Mouse (Mus musculus) adrenal gland, adult 8-10 months (tissue): Measurements from ENCODE around the gene Fstl5. TPM values are rescaled to one million over a fixed set of nuclear protein-coding genes. Genes with fewer than 3 reads are reported as not detected.

Source experiments
- DNase-seq: peaks from one replicate; pipeline ENCODE4 v3.0.0; 2022
- total RNA-seq, 4 experiments: library from RNA; stranded (reverse); gene quantifications; 2 replicates each; pipeline ENCODE4 v1.2.4; 2022

The Fstl5 gene
- total RNA-seq = 10 to 100 TPM in 2 of 4 experiments, 1 to 10 TPM in 2; 8.0 to 22.2 (median 10.0) TPM

DNA sequence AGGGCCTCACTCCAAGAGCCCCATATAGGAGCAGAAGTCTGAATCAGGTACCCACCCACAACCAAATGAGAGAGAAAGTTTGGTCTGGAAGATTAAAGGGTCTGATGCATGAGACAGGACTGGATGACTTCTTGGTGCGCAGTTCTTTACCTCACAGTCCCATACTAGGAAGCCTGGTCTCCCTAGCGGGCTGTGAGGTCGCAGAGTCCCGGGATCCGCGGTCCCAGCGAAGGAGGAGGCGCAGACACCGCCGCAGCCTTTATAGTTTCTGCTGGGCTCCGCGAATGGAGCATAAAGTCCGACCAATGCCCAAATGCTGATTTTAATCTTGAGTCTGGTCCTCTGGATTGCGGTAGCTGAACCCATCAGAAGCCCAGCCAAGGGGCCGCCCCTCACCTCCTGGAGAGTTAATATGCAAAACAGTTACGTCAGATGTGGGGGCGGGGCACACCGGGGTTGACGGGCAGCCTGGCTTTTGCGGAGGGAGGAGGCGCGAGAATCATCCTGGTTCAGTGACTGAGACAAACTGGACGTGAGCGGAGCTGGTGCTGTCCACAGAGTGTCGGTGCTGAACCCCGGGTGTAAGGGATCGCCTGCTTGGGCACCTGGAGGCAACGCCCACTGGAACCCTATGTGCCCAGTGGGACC lies at the start of gene Fstl5:
Gene Fstl5, plus strand, starts transcription at position 211 of the 648 bp plus-strand sequence.
- DNase-seq = peak; percentile 52

DNA sequence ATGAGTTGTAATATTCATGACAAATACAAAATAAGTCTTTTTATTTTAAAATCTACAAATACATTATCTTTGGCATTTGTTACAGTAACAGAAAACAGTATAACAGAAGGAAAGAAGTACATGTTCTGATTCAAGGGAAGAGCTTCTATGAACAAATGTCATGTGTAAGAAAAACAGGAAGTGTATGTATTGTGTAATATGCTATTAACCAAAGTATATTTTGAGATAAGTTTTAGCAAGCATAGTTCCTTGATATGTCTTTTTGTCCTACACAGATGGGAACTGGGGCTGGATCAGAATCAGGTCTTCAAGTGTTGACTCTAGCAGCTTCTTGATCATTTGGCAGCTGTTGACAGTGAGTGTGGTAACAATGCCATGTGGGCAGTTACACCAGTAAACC lies 48.5 kb upstream of the Fstl5 start:
- DNase-seq = no peak

DNA sequence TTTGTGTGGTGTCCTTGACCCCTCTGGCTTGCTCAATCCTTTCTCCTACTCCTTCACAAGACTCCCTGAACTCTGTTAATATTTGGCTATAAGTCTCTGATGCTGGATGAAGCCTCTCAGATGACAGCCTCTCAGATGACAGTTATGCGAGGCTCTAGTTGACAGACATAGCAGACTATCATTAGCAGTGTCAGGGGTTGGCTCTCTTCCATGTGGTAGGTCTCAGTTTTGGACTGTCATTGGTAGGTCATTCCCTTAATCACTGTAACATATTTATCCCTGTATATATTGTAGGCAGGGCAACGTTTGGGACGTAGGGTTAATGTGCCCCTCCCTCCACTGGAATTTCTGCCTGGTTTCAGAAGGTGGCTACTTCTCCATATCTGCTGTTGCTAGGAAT lies 22.9 kb upstream of the Fstl5 start:
- DNase-seq = no peak

DNA sequence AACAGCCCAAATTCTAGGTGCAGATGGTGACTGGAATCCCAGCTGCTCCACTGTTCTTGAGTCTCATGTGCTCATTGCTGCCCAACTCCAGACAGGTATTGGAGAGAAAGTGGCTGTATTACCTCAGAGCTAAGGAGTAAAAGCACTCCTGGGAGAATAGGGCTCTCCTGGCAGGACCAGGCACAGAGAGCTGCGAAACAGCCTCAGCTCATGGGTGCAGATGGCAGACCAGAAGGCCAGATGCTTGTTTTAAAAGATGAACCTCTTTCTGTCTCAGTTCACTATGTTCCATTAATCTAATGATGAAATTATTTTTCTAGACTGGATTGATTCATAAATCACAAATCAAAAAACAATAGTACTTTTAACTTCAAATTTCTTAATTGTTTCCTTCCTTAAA lies 12.1 kb upstream of the Fstl5 start:
- DNase-seq = no peak

DNA sequence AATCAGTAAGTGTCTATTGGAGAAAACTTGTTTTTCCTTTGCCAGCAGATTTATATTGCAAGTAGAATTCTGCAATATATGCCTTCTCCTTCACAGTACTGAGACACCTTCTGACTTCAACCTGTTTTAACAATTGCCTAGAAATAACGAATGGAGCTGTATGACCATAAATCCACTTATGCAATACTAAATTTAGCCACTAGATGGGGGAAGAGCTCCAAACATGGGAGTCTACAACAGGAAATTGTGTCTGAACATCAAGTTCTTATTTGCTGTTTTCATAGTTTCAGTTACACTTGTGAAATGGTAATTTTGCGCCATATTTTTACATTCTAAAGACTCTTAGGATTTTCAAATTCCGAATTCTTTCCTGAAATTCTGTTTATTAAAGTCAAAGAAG lies 6.2 kb upstream of the Fstl5 start:
- no peak for DNase-seq

DNA sequence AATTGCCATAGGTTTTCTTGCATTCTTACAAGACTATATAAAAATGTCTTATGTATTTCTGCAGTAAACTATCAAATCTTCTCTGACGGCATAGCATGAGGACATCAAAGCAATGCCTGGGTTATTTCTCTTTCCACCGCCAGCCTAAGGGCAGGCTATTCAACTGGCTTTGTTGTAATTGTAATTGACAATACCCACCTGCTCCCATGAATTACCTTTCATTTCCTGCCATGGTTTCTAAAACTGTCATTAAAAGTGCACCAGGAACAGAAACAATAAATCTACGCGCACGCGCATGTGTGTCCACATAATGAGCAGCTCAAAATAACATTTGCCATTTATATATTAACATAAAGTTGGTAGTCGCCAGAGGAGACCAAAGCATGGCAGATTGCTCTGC lies 1.2 kb upstream of the Fstl5 start:
- DNase-seq = no peak

DNA sequence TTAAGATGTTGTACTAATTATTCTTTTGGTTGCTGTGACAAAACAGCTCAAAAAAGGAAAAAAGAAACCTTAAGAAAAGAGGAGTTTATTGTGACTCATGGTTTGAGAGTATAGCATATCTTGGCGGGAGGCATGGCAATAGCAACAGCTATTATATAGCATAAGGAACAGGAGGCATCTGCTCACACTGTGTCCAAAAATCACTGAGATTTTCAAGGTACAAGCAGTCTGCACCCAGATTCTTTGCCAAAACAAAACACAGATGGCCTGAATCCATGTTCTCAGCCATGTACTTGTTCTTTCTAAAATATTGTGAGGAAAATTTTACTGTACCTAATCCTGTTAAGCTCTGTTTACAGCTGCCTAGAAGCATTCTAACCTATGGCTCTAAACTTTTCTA lies 66.4 kb downstream of the Fstl5 start:
- no peak for DNase-seq

DNA sequence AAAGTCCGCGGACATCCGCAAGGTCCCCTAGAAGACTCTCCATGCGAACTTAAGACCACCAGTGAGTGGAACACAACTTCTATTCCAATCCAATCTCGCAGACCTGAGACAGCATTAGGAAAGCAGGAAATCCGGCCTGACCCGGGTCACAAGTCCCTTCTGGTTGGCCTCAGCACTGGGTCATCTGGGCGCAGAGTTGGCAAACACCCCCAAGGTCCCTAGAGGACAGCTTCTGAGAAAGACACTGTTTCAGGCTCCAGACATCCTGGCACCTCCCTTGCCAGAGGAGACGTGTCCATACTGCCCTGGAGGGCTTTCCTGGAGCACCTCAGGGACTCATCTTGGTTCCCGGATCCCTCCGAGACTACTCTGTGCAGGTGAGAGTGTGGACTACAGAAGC lies 73.8 kb downstream of the Fstl5 start:
- no peak for DNase-seq

DNA sequence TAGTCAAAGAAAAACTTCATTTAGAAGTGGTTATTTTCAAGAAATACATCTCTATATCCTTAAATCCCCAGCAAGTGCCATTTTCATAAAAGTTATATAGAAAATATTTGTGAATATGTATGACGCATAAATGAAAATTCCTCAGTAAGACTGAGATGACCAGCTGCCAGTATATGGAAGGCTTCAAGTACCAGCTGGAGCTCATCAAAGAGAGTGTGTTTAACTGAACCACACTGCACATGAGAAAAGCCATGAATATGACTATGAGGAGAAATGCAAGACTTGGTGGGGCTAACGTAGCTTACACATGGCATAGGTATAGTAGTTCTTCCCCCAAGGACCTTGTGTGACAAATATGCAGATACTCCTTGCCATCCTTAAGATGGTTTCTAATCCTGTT lies 164.8 kb downstream of the Fstl5 start:
- no peak for DNase-seq

DNA sequence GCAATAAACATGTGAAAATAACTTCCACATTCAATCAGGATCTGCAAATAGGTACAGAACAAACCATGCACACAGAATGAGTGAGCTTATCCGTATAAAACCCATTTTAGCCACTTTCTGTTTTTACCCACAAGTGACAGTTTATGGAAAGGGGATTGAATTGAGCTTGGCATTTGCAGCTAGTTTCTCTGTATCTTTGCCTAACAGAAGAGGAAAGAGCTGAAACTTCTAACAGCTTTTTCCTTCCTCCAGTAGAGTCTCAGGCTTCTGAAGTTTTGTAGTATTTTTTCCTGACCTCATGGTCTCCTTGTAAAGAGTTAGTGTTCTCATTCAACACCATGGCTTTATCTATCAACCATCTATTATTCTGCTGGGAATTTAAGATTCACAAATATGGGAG lies 177.3 kb downstream of the Fstl5 start:
- DNase-seq = no peak

DNA sequence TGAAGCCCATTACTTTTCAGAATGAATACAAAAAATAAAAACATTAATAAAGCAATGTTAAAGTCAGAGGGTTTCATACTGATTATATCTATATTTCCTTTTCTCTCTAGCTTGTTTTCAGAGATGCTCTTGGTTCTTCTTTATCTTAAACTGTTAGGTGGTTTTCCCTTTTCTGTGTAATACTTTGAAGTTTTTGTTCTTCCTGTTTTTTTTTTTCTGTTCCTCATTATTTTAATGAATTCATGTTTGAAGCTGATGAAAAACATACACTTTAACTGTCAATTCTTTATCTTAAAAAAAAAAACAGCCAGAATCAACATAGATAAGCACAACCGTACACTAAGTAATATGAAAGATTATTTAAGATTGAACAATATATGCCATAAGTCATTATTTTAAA lies 218.9 kb downstream of the Fstl5 start:
- no peak for DNase-seq

DNA sequence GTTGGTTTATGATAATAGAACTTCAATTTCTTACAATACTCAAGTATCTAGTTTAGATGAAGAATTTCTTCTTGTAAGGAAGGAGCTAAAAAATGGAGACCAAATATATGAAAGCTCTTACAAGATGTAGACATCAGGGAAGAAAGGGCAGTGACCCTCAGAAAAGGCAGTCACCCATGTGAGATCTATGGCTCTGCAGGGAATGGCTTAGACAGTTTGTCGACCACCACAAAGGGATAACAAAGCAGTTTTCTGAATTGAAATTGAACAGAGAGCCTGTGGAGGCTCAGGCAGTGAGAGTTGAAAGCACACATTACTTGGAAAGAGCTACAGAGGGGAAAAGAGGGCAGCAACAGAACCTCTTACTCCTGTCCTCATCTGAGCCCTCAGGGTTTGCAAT lies 220.3 kb downstream of the Fstl5 start:
- DNase-seq = no peak

DNA sequence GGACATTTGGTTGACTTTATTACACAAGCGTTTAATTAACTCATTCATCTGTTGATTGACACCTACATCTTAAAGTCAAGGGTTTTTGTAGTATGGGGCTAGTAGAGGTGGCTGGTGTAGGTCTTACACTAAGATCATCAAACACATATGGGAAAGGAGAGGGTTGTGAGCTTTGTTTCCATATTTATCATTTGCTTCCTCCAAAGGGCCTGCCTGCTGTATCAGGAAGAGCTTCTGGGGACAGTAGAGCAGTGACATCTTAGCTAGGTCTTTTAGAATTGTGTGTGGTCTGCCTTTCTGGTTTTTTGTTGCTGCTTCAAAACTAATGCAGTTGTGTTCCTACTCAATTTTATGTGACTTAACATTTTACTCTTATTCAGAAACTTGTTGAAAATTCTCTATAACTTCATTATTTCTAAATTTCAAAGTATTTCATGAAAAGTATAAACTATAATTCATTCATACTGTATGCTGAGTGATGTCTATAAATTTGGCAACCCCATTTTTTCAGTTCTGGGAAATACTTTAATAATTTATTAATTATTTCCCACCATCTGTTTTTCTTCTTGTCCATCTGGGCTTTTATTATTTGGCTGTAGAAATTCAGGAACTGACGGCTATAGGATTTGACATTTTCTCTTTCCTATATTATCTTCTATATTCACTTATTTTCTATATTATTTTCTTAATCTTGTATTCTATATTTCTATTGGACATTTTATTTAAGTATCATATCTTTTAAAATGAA lies 227.1 kb downstream of the Fstl5 start:
- no peak for DNase-seq

DNA sequence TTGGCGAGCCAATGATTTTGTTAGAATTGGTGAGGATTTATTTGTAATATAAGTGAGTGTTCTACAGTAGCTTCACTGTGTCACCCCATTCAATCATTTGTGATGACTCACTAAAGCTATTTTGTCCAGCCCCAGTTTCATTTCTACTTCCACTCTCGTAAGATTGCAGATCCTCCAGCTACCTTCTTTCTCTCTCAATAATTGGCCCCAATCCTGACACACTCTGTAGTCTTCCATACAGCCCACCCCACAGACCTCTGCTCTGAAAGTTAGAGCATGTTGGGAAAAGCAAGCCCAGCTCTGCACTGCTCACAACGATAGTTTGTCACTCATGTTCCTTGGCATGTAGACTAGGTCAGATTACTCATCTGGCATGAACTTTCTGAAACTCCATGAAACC lies 242.9 kb downstream of the Fstl5 start:
- no peak for DNase-seq

DNA sequence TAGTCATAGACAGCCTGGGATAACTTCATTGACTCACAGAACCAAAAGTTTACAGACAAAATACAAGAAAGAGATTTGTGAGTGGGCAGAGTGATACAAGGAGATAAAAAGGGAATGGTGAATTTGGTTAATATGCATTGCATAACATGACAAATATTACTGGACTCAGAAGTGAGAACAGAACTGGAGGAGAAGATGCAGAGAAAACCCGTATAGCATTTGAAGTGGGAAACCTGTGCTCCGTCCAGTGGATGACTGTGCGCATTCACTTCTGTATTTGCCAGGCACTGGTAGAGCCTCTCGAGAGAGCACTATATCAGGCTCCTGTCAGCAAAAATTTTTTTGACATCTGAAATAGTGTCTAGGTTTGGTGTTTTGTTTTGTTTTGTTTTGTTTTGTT lies 245.5 kb downstream of the Fstl5 start:
- no peak for DNase-seq

DNA sequence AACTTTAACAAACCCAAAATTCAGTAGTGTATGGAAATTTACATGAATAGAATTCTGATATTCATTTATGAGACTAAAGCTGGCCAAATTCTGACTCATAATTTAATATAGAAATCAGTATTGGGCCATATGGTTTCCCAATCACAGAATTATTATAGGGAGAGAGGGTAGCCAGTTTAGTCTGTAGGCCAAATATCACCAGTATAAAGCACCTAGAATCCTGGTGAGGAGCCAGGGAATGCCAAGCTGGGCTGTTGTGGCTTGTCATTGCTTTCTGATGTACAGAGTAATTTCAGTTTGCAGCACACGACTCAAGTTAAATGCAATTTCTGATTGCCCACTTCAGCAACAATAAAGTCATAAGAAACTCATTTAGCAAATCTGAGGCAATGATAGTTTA lies 248.4 kb downstream of the Fstl5 start:
- no peak for DNase-seq

DNA sequence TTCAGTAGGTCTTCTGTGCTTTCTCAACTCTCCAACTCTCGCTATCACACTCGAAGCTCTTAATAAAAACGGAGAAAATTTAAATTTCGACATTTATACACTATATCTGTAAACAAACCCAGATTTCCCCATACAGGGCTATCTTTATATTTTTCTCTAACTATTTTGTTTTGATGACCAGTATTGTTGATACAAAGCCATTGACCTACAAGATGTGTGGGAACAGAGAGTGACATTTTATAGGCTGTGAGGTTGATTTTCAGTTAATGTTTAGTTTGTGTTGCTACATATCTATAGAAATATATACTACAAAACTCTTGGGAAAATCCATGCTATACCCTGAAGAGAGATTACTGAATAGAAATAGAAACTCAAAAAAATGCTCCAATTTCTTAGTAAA lies 262.9 kb downstream of the Fstl5 start:
- no peak for DNase-seq

DNA sequence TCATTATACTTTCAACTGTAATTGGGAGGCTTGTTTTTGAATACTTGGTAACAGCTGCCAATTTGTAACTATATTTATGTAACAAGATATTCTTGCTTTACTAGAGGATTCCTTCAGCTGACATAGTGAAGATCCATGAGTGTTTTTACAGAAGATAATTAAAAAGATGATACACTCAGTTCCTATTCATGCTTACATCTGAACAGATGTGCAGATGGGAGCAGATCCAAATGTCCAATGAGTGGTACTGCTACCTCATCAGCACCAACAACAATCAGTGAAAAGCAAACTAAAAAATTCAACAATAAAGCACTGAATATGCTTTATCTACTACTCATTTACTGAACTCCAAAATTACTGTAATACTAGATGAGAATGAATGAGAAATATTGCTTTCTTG lies 292.9 kb downstream of the Fstl5 start:
- no peak for DNase-seq

DNA sequence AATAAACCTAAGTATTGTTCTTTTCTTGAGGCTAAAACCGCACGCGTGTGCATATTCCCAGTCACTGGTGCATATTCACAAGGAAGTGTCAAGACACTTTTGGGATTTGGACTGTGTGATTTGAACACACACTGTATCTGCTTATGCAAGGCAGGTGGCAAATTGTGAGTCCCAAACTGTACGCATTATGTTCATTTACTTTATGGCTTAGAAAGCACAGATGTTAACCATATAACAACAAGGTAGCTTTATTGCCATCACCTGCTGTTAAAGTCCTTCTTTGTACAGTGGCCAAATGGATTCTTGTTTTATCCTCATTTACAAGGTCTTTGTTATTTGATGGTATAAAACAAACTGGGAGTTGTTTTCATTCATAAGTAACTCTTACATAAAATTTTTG lies 295.8 kb downstream of the Fstl5 start:
- DNase-seq = no peak

DNA sequence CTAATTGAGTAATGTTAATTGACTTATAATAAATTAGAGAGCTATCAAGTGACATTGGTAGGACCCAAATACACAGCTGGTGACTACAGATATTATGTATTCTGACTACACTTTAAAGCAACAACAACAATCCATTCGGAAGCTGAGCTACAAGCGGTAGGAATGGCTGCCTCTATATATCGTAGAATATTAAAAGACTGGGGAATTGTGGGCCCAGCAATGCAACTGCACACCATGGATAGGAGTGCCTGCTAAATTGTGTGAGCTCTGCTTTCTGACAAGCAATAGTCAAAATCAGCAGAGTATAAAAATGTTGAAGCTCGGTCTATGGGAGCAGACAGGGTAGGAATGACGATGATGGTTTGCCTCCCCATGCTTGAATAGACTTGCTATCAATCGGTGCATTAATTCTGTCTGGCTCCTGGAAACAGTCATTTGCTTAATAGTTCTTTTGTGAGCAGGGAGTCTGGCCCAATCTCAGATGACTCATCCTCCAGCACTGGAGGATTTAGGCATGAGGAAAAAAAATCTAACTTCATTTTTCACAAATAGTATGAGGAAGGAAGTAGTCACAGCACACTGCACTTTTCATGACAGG lies 354.8 kb downstream of the Fstl5 start:
- no peak for DNase-seq

DNA sequence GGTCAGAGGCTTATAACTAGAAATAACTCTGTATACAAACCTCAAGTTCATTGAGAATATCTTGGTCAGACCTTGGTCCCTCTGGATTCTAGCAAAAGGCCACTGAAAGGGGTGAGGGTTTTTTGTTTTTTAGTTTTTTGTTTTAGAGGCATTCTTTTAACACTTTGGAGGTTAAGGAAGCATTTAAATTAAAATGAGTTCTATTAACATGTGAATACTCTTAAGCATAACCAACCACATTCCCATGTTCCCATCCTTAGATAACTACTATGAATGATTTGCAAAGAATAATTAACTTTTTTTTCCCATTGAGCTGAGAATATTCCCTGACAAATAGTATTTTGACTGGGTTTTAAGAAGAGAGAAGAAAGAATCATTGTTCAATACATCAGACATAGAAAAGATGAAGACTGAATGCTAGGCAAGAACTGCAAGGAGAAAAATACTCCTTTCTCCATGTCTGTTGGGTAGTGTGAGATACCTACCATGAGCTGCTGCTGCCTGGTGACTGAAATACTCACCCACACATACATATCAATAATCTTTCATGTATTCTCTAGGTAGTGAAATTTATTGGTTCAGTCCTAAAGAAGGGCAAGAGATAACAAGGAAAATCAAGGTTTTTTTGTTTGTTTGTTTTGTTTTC lies 393.3 kb downstream of the Fstl5 start:
- DNase-seq = no peak

DNA sequence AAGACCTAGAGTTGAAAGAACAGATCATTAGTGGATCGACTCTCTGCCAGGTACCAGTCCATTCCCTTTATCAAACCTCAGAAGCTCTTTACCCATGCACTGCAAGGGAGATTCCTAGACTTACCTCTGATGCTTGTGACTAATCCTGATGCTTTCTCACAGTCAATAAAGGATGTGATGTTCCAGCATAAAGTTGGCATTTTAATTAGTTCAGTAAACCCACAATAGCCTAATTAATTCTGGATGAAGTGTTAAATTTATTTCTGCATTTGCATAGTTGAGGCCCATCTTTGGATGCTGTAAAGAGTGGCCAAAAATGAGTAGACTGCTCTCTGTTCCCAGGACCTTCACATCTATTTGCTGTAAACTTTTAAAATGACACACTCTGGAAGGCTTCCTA lies 394.1 kb downstream of the Fstl5 start:
- DNase-seq = no peak

DNA sequence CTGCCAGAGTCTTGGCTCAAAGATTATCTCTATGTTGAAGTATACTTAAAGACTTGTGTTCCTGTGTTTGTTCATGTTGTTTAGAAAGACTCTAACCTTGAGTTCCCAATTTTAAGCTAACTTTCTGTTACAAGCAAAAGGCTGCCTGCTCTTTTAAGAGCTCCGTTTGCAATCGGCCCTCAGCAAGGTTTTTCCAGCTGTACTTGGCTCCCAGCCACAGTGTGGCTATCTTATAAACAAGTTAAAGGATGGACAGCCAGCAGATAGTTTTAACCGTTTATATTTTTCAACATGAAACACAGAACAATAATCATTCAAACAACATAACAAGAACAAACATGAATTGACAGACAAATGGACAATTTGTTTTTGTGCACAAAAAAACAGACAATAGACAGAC lies 433.8 kb downstream of the Fstl5 start:
- DNase-seq = peak; percentile 46

DNA sequence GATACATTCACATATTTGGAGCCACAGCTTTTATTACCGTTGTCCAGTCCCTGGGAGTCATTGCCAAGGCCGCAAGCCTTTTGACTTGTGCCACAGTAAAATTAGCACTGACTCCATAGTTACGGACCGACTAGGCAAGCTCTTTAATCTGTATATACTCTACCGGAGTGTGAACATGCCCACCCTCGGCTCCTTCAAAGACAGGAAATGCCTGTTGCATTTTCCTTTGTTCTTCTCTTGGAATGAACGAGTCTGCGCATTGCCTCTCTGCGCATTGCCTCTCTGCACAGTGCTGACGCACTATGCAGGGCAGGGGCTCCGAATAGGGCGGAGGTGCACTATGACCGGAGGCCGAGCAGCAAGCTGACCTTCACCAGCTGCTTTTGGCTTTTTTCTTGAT lies 434.7 kb downstream of the Fstl5 start:
- DNase-seq = peak; percentile 41
